Mouse (Mus musculus) kidney, embryonic 16.5 days (tissue): ENCODE data around the gene Fam208a. TPM values are rescaled to one million over a fixed set of nuclear protein-coding genes. Genes with fewer than 3 reads are reported as not detected.

Experiments used
- microRNA-seq: library from miRNA; unstranded; fragments of <30 nt; microRNA quantifications from one replicate; pipeline ENCODE4, GENCODE M21; 2016
- polyA plus RNA-seq: library from polyadenylated mRNA; unstranded; fragments of >200 nt; fragmentation: Nextera tagmentation; extraction: Ambion mirVana; gene quantifications from 2 replicates; pipeline ENCODE4 v1.2.1, GENCODE M21; 2015

Gene Fam208a
- polyA plus RNA-seq, 1 experiment from 2014 or later = 8.0 TPM

Small RNA genes lying within 50 kb of the gene (microRNA-seq; reads per million reads assigned to microRNA genes)
- not detected for gene Gm23633

Other genes starting within 250 kb of the Fam208a start
- gene Ccdc66, start 79.6 kb downstream of the Fam208a start, polyA plus RNA-seq = 11.5 and 11.8 TPM in 2 replicates
- gene Erc2, start 193.6 kb downstream of the Fam208a start, polyA plus RNA-seq = 4.9 and 7.3 TPM in 2 replicates